Mouse (Mus musculus): ENCODE measurements around the gene Olfr857.
"Not testable (repeated sequence)": the region's sequence is repeated elsewhere in the genome, so short reads cannot be mapped to it uniquely, and the experiment has no call there.

Olfr857 gene

DNA sequence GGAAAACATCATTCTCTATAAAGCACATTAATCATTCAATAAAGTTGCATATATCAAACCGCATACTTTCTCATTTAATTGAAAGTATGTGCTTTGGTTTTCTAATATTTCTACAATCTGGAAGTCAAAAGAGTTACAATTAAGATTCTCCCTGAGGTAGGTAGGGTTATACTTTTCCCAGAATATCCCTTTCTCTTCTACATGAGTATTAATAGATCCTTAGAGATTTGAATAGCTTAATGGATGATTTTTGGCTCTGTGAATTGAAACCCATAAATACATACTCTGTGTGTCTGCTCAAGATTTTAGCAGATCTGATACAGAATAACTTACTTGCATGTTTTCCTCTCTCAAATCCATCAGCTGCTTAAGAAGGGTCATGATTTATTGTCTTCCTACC, at the start of gene Olfr857:
TSS of gene Olfr857 (plus strand) at position 301 of the 400 bp plus-strand sequence.
- no peak for DNase-seq

DNA sequence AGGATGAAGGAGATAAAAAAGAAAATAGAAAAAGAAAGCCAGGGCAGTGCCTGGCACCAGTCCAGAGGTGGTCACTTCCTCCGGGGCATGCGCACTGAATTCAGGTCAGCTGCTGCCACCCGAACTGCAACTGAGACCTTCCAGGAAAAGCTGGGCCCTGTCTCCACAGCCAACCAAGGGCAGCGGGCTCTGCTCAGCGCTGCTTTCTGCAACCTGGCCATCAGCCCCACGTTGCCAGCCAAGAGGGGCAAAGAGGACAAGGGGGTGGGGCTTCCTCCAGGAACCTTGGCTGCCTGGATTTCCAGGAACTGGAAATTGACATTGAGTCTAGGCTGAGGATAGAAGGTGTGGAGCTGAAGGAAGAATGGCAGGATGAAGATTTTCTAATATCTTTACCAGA, 19.0 kb upstream of the Olfr857 start:
- DNase-seq: no peak

DNA sequence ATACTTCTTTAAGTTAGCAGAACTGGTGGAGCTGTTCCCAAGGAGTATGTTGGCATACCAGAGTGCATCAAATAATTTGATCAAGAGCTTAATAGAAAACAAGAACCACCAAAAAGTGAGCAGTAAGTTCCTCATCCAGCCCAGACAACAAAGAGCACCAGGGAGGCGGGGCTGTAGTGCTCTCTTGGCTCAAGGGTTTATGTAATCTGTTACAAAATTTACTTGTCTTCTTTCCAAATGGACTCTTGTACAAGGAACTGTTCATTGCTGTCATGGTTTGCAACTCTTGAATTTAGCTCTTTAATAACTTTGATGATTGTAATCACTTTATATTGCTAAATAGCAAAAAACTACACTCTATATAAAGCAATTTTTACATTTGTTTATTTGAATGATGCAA, 17.8 kb upstream of the Olfr857 start:
- DNase-seq: peak; percentile 4

GRCm38 (mm10) chr9:19692430-19692829, 16.8 kb upstream of the Olfr857 start:
- DNase-seq: peak; percentile 21

- DNase-seq: not testable (repeated sequence)
These were observed 14.9 kb upstream of the Olfr857 start for GRCm38 (mm10) chr9:19694285-19694684.

- DNase-seq: not testable (repeated sequence)
These were observed 14.3 kb upstream of the Olfr857 start for GRCm38 (mm10) chr9:19694898-19695379.

GRCm38 (mm10) chr9:19704546-19704945, 4.7 kb upstream of the Olfr857 start:
- DNase-seq: not testable (repeated sequence)
